Mouse (Mus musculus) neural tube, embryonic 15.5 days (tissue): ENCODE measurements around the gene Hs3st3b1. TPM values are rescaled to one million over a fixed set of nuclear protein-coding genes. Genes with fewer than 3 reads are reported as not detected.

Experiments
- ATAC-seq: fragments of 200-750 bp; cut with Nextera tagmentation; 2 replicates; pipeline ENCODE4 v1.8.0; 2017; ENCODE audit warnings: mild to moderate bottlenecking, moderate TSS enrichment, moderate library complexity; ENCODE audit not compliant: low FRiP score
- H3K27ac ChIP-seq: fragments of 300-500 bp; sonication (generic); replicated peaks from 2 replicates; pipeline ENCODE4 v1.5.1; 2015; ENCODE audit warnings: mild to moderate bottlenecking, inconsistent platforms
- H3K27me3 ChIP-seq: fragments of 300-500 bp; sonication (generic); replicated peaks from 2 replicates; pipeline ENCODE4 v1.6.1; 2015; ENCODE audit warnings: inconsistent platforms
- H3K36me3 ChIP-seq: fragments of 300-500 bp; sonication (generic); 2 replicates; pipeline ENCODE4 v1.6.1; 2015; ENCODE audit warnings: inconsistent platforms
- H3K4me1 ChIP-seq: fragments of 300-500 bp; sonication (generic); 2 replicates; pipeline ENCODE4 v1.6.1; 2015; ENCODE audit warnings: inconsistent platforms
- H3K4me2 ChIP-seq: fragments of 300-500 bp; sonication (generic); 2 replicates; pipeline ENCODE4 v1.6.1; 2015; ENCODE audit warnings: inconsistent platforms, mild to moderate bottlenecking, moderate library complexity
- H3K4me3 ChIP-seq: fragments of 300-500 bp; sonication (generic); replicated peaks from 2 replicates; pipeline ENCODE4 v1.5.1; 2015; ENCODE audit warnings: mild to moderate bottlenecking, inconsistent platforms
- H3K9ac ChIP-seq: fragments of 300-500 bp; sonication (generic); replicated peaks from 2 replicates; pipeline ENCODE4 v1.6.1; 2015; ENCODE audit warnings: mild to moderate bottlenecking, inconsistent platforms
- H3K9me3 ChIP-seq: fragments of 300-500 bp; sonication (generic); replicated peaks from 2 replicates; pipeline ENCODE4 v1.6.1; 2016; ENCODE audit warnings: inconsistent platforms
- WGBS: fragments of 180-500 bp; shearing (Covaris S2); methylation state at CpG from one replicate; pipeline ENCODE4 v1.1.7; 2015; ENCODE audit warnings: mixed read lengths; 5-methylcytosine and 5-hydroxymethylcytosine counted together
- polyA plus RNA-seq: library from polyadenylated mRNA; unstranded; fragments of >200 nt; fragmentation: Nextera tagmentation; extraction: Ambion mirVana; gene quantifications from 2 replicates; pipeline ENCODE4 v1.2.1, GENCODE M21; 2015

Gene Hs3st3b1
- polyA plus RNA-seq, 1 experiment from 2014 or later, result 7.1 TPM

GRCm38 (mm10) chr11:63951831-63952631 lies 29.9 kb upstream of the Hs3st3b1 start:
- no peaks in the 10 kb centered on the region for H3K9me3 ChIP-seq
- peak overlapping the region; percentile 17; the same call in 1 of the 2 replicates for H3K9ac ChIP-seq
- H3K27ac ChIP-seq, result no peak overlapping the region
- H3K4me3 ChIP-seq, result peak overlapping the region; percentile 24; the same call in 1 of the 2 replicates
- peak overlapping the region; percentile 52 for H3K4me2 ChIP-seq
- H3K4me1 ChIP-seq, result peaks cover 30% of the 10 kb centered on the region
- no peak; the same call in 1 of the 2 replicates for ATAC-seq
- H3K27me3 ChIP-seq, result no peaks in the 10 kb centered on the region; the same call in 1 of the 2 replicates
- H3K36me3 ChIP-seq, result no peaks in the 10 kb centered on the region
- 8% methylated on average over 19 of the region's 19 CpGs for WGBS

GRCm38 (mm10) chr11:63948371-63948770 lies 26.3 kb upstream of the Hs3st3b1 start:
- no peak overlapping the region for H3K4me3 ChIP-seq
- WGBS, result 90% methylated on average over 11 of the region's 11 CpGs
- no peak for ATAC-seq

GRCm38 (mm10) chr11:63947024-63947423 lies 24.9 kb upstream of the Hs3st3b1 start:
- ATAC-seq, result no peak
- no peak overlapping the region for H3K4me2 ChIP-seq
- H3K27me3 ChIP-seq, result no peaks in the 10 kb centered on the region; the same call in 1 of the 2 replicates
- H3K27ac ChIP-seq, result no peak overlapping the region
- H3K9me3 ChIP-seq, result no peaks in the 10 kb centered on the region
- WGBS, result 89% methylated on average over 2 of the region's 2 CpGs
- no peak overlapping the region for H3K9ac ChIP-seq
- H3K4me3 ChIP-seq, result no peak overlapping the region
- peaks cover 2% of the 10 kb centered on the region for H3K4me1 ChIP-seq
- H3K36me3 ChIP-seq, result no peaks in the 10 kb centered on the region

More at GRCm38 (mm10) chr11:63948371-63948770, 26.3 kb upstream of the Hs3st3b1 start:
- peaks cover 13% of the 10 kb centered on the region for H3K4me1 ChIP-seq
- no peak overlapping the region for H3K9ac ChIP-seq
- H3K9me3 ChIP-seq, result no peaks in the 10 kb centered on the region
- H3K27ac ChIP-seq, result no peak overlapping the region
- H3K27me3 ChIP-seq, result no peaks in the 10 kb centered on the region; the same call in 1 of the 2 replicates
- no peaks in the 10 kb centered on the region for H3K36me3 ChIP-seq
- no peak overlapping the region for H3K4me2 ChIP-seq

GRCm38 (mm10) chr11:63943947-63944346 lies 21.9 kb upstream of the Hs3st3b1 start:
- Histone ChIP-seq H3K9me3 (no peaks in the 10 kb centered on the region), H3K27me3 (no peaks in the 10 kb centered on the region), H3K4me2 (no peak overlapping the region), H3K4me1 (no peaks in the 10 kb centered on the region), H3K27ac (no peak overlapping the region), H3K9ac (no peak overlapping the region), H3K4me3 (no peak overlapping the region), H3K36me3 (no peaks in the 10 kb centered on the region)
- no peak for ATAC-seq
- 88% methylated on average over 3 of the region's 3 CpGs for WGBS

GRCm38 (mm10) chr11:63943268-63943890 lies 21.3 kb upstream of the Hs3st3b1 start:
- WGBS, result 94% methylated on average over 13 of the region's 13 CpGs
- no peaks in the 10 kb centered on the region for H3K9me3 ChIP-seq
- H3K4me1 ChIP-seq, result no peaks in the 10 kb centered on the region
- H3K9ac ChIP-seq, result no peak overlapping the region
- H3K27ac ChIP-seq, result no peak overlapping the region
- H3K4me2 ChIP-seq, result no peak overlapping the region
- no peak overlapping the region for H3K4me3 ChIP-seq
- no peak for ATAC-seq
- H3K36me3 ChIP-seq, result no peaks in the 10 kb centered on the region
- no peaks in the 10 kb centered on the region for H3K27me3 ChIP-seq

- no peak overlapping the region for H3K4me2 ChIP-seq
- no peaks in the 10 kb centered on the region for H3K36me3 ChIP-seq
- H3K9ac ChIP-seq, result no peak overlapping the region
- no peaks in the 10 kb centered on the region for H3K4me1 ChIP-seq
- H3K4me3 ChIP-seq, result no peak overlapping the region
- H3K27me3 ChIP-seq, result no peaks in the 10 kb centered on the region
- H3K9me3 ChIP-seq, result no peaks in the 10 kb centered on the region
- H3K27ac ChIP-seq, result no peak overlapping the region
- ATAC-seq, result no peak
- WGBS, result 85% methylated on average over 8 of the region's 8 CpGs
Measured at GRCm38 (mm10) chr11:63942177-63942576, 20.1 kb upstream of the Hs3st3b1 start.

GRCm38 (mm10) chr11:63936641-63937040 lies 14.6 kb upstream of the Hs3st3b1 start:
- peaks cover 7% of the 10 kb centered on the region; the same call in 1 of the 2 replicates for H3K27me3 ChIP-seq
- WGBS, result 45% methylated on average over 3 of the region's 3 CpGs
- no peak overlapping the region for H3K4me2 ChIP-seq
- no peak for ATAC-seq
- H3K36me3 ChIP-seq, result no peaks in the 10 kb centered on the region
- H3K4me3 ChIP-seq, result no peak overlapping the region
- no peaks in the 10 kb centered on the region for H3K4me1 ChIP-seq
- H3K9me3 ChIP-seq, result no peaks in the 10 kb centered on the region
- no peak overlapping the region for H3K9ac ChIP-seq
- H3K27ac ChIP-seq, result no peak overlapping the region

GRCm38 (mm10) chr11:63926901-63927300 lies 4.8 kb upstream of the Hs3st3b1 start:
- Histone ChIP-seq H3K36me3 (no peaks in the 10 kb centered on the region), H3K27ac (no peak overlapping the region), H3K4me1 (peaks cover 31% of the 10 kb centered on the region), H3K4me3 (no peak overlapping the region), H3K27me3 (peaks cover 45% of the 10 kb centered on the region), H3K4me2 (no peak overlapping the region), H3K9ac (no peak overlapping the region), H3K9me3 (no peaks in the 10 kb centered on the region)
- no peak for ATAC-seq
- WGBS, result 77% methylated on average over 6 of the region's 6 CpGs

GRCm38 (mm10) chr11:63925161-63925582 lies 3.1 kb upstream of the Hs3st3b1 start:
- Histone ChIP-seq H3K9ac (no peak overlapping the region), H3K27me3 (peaks cover 52% of the 10 kb centered on the region)
- WGBS, result 2% methylated on average over 31 of the region's 31 CpGs

GRCm38 (mm10) chr11:63924286-63924930 lies 2.3 kb upstream of the Hs3st3b1 start:
- H3K27me3 ChIP-seq, result peaks cover 52% of the 10 kb centered on the region
- H3K4me2 ChIP-seq, result peak overlapping the region; percentile 78
- 6% methylated on average over 26 of the region's 26 CpGs for WGBS
- no peak for ATAC-seq
- H3K36me3 ChIP-seq, result no peaks in the 10 kb centered on the region
- no peak overlapping the region for H3K9ac ChIP-seq
- H3K9me3 ChIP-seq, result no peaks in the 10 kb centered on the region
- no peak overlapping the region for H3K4me3 ChIP-seq
- no peak overlapping the region for H3K27ac ChIP-seq
- H3K4me1 ChIP-seq, result peaks cover 55% of the 10 kb centered on the region

More at GRCm38 (mm10) chr11:63925161-63925582, 3.1 kb upstream of the Hs3st3b1 start:
- Histone ChIP-seq H3K27ac (no peak overlapping the region), H3K4me2 (peak overlapping the region; percentile 53), H3K9me3 (no peaks in the 10 kb centered on the region), H3K4me3 (peak overlapping the region; percentile 29), H3K36me3 (no peaks in the 10 kb centered on the region), H3K4me1 (peaks cover 49% of the 10 kb centered on the region)
- ATAC-seq, result no peak

GRCm38 (mm10) chr11:63923386-63923785 lies 1.3 kb upstream of the Hs3st3b1 start:
- no peak for ATAC-seq
- Histone ChIP-seq H3K36me3 (no peaks in the 10 kb centered on the region), H3K4me2 (peak overlapping the region; percentile 78), H3K27me3 (peaks cover 56% of the 10 kb centered on the region), H3K27ac (no peak overlapping the region), H3K9ac (0 out of 2 replicates have a peak overlapping the region, but pooled peaks have one; percentile 31), H3K4me1 (peaks cover 65% of the 10 kb centered on the region), H3K4me3 (peak overlapping the region; percentile 29), H3K9me3 (no peaks in the 10 kb centered on the region)
- WGBS, result under 1% methylated on average over 29 of the region's 29 CpGs
